Mouse (Mus musculus) embryonic fibroblast, embryonic 13.5 days (primary cell): ENCODE data around the gene Tbxa2r.

Experiments used
- CTCF ChIP-seq: IDR thresholded peaks from 2 replicates; pipeline ENCODE4 v1.5.1; 2011; ENCODE audit warnings: mild to moderate bottlenecking, control low read depth, low read length, moderate library complexity, borderline replicate concordance; ENCODE audit not compliant: insufficient read depth
- POLR2A ChIP-seq: IDR thresholded peaks from 2 replicates; pipeline ENCODE4 v1.6.1; 2011; ENCODE audit warnings: low read depth, mild to moderate bottlenecking, control low read depth, low read length, moderate library complexity

GRCm38 (mm10) chr10:81309571-81309970, 19.0 kb upstream of the Tbxa2r start:
- TF ChIP-seq POLR2A (no peak), CTCF (no peak)
